Mouse (Mus musculus) monocyte, adult 2 months (primary cell): ENCODE data around the gene Ncoa3.

Source experiments
- DNase-seq, 2 experiments: peaks; one replicate each; pipeline ENCODE4 v3.0.0; 2022; ENCODE audit warnings: low spot score in 2 of 2, low read depth in 1 of 2

Ncoa3 gene

GRCm38 (mm10) chr2:166097443-166098291, 105.2 kb downstream of the Ncoa3 start:
- no peak for DNase-seq

- DNase-seq, result no peak
These were observed 106.0 kb downstream of the Ncoa3 start for GRCm38 (mm10) chr2:166098292-166098933.

- no peak for DNase-seq
These were observed 108.2 kb downstream of the Ncoa3 start for GRCm38 (mm10) chr2:166100309-166101262.

GRCm38 (mm10) chr2:166102893-166103292, 110.5 kb downstream of the Ncoa3 start:
- no peak for DNase-seq

GRCm38 (mm10) chr2:166105911-166106310, 113.5 kb downstream of the Ncoa3 start:
- no peak for DNase-seq

- DNase-seq, result no peak
These were observed 114.2 kb downstream of the Ncoa3 start for GRCm38 (mm10) chr2:166106631-166107030.

- no peak for DNase-seq
These were observed 115.5 kb downstream of the Ncoa3 start for GRCm38 (mm10) chr2:166107911-166108310.

- DNase-seq, result peak; percentile 52 to 69
These were observed 115.9 kb downstream of the Ncoa3 start for GRCm38 (mm10) chr2:166108326-166108725.

GRCm38 (mm10) chr2:166110764-166111163, 118.3 kb downstream of the Ncoa3 start:
- DNase-seq, result no peak

- no peak for DNase-seq
These were observed 118.8 kb downstream of the Ncoa3 start for GRCm38 (mm10) chr2:166111238-166111637.

- DNase-seq, result no peak
These were observed 119.4 kb downstream of the Ncoa3 start for GRCm38 (mm10) chr2:166111831-166112250.

GRCm38 (mm10) chr2:166112986-166113385, 120.5 kb downstream of the Ncoa3 start:
- DNase-seq, result no peak

- DNase-seq, result peak; percentile 35 to 73
These were observed 123.3 kb downstream of the Ncoa3 start for GRCm38 (mm10) chr2:166115571-166116277.

GRCm38 (mm10) chr2:166116278-166116608, 123.8 kb downstream of the Ncoa3 start:
- no peak for DNase-seq

GRCm38 (mm10) chr2:166116704-166117103, 124.3 kb downstream of the Ncoa3 start:
- no peak for DNase-seq

GRCm38 (mm10) chr2:166119992-166120391, 127.6 kb downstream of the Ncoa3 start:
- no peak for DNase-seq

GRCm38 (mm10) chr2:166121681-166122355, 129.4 kb downstream of the Ncoa3 start:
- DNase-seq, result no peak

- no peak for DNase-seq
These were observed 130.3 kb downstream of the Ncoa3 start for GRCm38 (mm10) chr2:166122781-166123180.
